Mouse (Mus musculus): ENCODE measurements around the gene Zfp316. TPM values are rescaled to one million over a fixed set of nuclear protein-coding genes. Genes with fewer than 3 reads are reported as not detected.

Gene Zfp316
- polyA plus RNA-seq, 1 experiment from 2014 or later: 14.0 TPM

DNA sequence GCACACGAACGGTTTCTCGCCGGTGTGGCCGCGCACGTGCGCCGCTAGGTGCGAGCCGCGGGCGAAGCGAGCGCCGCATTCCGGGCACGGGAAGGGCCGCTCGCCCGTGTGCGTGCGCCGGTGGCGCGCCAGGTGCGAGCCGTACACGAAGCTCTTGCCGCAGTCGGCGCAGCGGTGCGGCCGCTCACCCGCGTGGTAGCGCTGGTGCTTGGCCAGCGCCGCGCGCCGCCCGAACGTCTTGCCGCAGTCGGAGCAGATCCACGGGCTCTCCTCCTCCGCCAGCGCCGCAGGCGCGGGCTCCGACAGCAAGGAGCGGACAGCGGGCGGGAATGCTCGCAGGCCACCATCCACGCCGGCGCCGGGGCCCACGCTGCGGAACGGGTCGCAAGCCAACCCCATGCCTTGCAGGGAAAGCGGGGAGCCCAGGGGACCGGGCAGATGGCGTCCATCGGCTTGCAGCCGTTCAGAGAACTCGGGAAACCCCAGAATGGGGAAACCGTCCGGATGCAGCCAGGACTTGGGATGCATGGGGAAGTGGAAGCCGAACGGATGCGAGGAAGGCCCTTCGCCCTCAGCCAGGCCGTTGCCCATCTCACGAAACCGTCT is 15.8 kb downstream of the Zfp316 start:
- peak overlapping the region; percentile 39 for H3K4me2 ChIP-seq
- 7% methylated on average over 81 of the region's 81 CpGs for WGBS
- H3K9me3 ChIP-seq: no peaks in the 10 kb centered on the region
- H3K4me1 ChIP-seq: peaks cover 14% of the 10 kb centered on the region
- H3K4me3 ChIP-seq: peak overlapping the region; percentile 25
- ATAC-seq (replicated peaks): no peak
- no peak overlapping the region for H3K9ac ChIP-seq
- peaks cover 28% of the 10 kb centered on the region for H3K36me3 ChIP-seq (replicated peaks)
- H3K27me3 ChIP-seq (replicated peaks): peaks cover 50% of the 10 kb centered on the region
- no peak overlapping the region for H3K27ac ChIP-seq

DNA sequence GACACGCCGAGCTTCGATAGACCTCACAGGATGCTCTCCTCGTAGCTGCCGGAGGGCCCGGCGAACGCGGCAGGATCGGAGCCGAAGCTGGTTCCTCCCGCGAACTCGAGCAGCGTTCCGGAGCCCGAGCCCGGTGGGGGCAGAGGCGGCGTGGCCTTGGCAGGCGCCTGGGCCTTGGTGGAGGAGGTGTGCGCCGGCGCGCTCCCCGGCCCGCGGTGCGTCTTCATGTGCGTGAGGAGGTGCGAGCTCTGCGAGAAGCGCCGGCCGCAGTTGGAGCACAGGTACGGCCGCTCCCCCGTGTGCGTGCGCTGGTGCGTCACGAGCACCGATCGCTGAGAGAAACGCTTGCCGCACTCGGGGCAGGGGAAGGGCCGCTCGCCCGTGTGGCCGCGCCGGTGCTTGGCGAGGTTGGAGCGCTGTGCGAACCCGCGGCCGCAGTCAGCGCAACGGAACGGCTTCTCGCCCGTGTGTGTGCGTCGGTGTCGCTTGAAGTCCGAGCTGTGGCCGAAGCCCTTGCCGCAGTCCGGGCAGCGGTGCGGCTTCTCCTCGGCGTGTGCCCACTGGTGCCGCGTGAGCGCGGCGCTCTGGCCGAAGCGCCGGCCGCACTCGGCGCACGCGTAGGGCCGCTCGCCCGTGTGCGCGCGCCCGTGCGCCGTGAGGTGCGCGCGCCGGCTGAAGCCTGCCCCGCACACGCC is 16.5 kb downstream of the Zfp316 start:
- peaks cover 28% of the 10 kb centered on the region for H3K36me3 ChIP-seq (replicated peaks)
- peaks cover 46% of the 10 kb centered on the region for H3K27me3 ChIP-seq (replicated peaks)
- H3K9ac ChIP-seq: no peak overlapping the region
- H3K4me2 ChIP-seq: peak overlapping the region; percentile 39
- peaks cover 14% of the 10 kb centered on the region for H3K4me1 ChIP-seq
- peak overlapping the region; percentile 25 for H3K4me3 ChIP-seq
- H3K9me3 ChIP-seq: no peaks in the 10 kb centered on the region
- no peak overlapping the region for H3K27ac ChIP-seq
- ATAC-seq (replicated peaks): no peak
- 8% methylated on average over 91 of the region's 103 CpGs for WGBS

DNA sequence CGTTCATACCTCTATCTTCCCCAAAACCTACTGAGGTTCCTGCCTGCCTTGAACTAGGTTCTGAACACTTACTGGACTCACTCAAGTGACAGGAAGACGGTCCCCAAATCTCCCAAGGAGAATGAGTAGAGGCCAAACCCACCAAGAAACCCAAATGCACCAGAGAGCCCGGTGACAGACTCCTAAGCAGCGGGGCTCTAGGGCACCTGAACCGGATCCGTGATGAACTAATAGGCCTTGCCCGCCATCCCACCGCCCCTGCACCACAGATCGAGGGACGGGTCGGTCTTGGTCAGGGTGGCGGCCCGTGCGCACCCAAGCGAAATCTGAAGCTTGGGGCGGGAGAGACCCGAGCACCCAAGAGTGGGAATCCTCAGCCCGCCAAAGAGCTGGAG is 17.0 kb downstream of the Zfp316 start:
- no peak for ATAC-seq (replicated peaks)
- no peak overlapping the region for H3K27ac ChIP-seq
- peaks cover 14% of the 10 kb centered on the region for H3K4me1 ChIP-seq
- H3K4me3 ChIP-seq: no peak overlapping the region
- H3K9ac ChIP-seq: no peak overlapping the region
- peaks cover 24% of the 10 kb centered on the region for H3K36me3 ChIP-seq (replicated peaks)
- peaks cover 41% of the 10 kb centered on the region for H3K27me3 ChIP-seq (replicated peaks)
- H3K4me2 ChIP-seq: no peak overlapping the region
- 45% methylated on average over 18 of the region's 18 CpGs for WGBS
- no peaks in the 10 kb centered on the region for H3K9me3 ChIP-seq

DNA sequence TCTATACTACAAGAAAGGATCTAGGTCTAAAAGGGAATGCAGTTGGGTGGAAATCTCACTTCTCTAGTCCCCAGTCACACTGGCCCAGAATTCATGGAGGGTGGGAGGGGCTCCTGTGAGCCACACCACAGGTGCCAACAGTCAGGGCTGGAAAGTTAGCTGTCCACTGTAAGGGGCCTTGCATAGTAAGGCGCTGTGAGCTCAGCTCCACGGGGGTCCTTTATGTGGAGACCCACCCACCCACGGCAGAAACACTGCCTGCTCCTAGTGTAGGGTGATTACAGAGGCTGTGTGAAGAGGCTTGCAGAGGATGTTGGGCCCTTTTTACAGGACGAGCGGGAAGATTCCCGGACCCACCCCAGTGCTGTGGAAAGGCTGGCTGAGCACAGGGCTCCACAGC is 17.8 kb downstream of the Zfp316 start:
- Histone ChIP-seq H3K27ac (no peak overlapping the region), H3K4me2 (no peak overlapping the region)
- WGBS: 50% methylated on average over 6 of the region's 6 CpGs

DNA sequence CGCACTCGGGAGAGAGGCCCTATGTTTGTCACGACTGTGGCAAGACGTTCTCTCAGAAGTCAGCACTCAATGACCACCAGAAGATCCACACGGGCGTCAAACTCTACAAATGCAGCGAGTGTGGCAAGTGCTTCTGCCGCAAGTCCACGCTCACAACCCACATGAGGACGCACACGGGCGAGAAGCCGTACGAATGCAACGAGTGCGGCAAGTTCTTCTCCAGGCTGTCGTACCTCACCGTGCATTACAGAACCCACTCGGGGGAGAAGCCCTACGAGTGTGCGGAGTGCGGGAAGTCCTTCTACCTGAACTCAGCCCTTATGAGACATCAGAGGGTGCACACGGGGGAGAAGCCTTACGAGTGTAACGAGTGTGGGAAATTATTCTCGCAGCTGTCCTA is 24.9 kb downstream of the Zfp316 start:
- WGBS: 97% methylated on average over 26 of the region's 26 CpGs

More for the DNA sequence above, 17.8 kb downstream of the Zfp316 start:
- Histone ChIP-seq H3K4me1 (peaks cover 14% of the 10 kb centered on the region), H3K9me3 (no peaks in the 10 kb centered on the region), H3K36me3 (replicated peaks) (peaks cover 24% of the 10 kb centered on the region), H3K27me3 (replicated peaks) (peaks cover 33% of the 10 kb centered on the region), H3K9ac (no peak overlapping the region), H3K4me3 (no peak overlapping the region)
- ATAC-seq (replicated peaks): no peak

DNA sequence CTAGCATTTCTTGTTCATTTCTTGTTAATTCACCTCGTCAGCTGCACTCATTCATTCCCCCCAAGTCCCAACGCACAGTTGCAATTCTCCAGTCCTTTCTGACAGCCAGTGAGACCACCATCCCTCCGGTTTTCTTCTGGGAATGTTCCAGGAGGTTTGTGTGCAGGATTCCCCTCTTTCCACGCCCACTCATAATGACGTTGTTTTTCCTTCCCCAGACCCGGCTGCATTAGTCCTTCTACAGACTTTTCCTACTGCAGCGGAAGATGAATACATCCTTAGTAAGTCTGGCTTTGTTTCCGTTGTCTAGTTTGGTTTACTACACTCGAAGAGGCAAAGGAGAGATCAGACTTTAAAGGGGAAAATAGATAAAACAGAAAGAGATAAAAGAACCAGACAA is 33.8 kb downstream of the Zfp316 start:
- no peak for ATAC-seq (replicated peaks)
- H3K4me3 ChIP-seq: peak overlapping the region; percentile 93

More for the DNA sequence above, 24.9 kb downstream of the Zfp316 start:
- no peaks in the 10 kb centered on the region for H3K27me3 ChIP-seq (replicated peaks)
- no peak overlapping the region for H3K27ac ChIP-seq
- no peak overlapping the region for H3K9ac ChIP-seq
- H3K4me2 ChIP-seq: no peak overlapping the region
- H3K36me3 ChIP-seq (replicated peaks): peaks cover 61% of the 10 kb centered on the region
- ATAC-seq (replicated peaks): no peak
- no peaks in the 10 kb centered on the region for H3K9me3 ChIP-seq
- H3K4me1 ChIP-seq: no peaks in the 10 kb centered on the region
- no peak overlapping the region for H3K4me3 ChIP-seq

DNA sequence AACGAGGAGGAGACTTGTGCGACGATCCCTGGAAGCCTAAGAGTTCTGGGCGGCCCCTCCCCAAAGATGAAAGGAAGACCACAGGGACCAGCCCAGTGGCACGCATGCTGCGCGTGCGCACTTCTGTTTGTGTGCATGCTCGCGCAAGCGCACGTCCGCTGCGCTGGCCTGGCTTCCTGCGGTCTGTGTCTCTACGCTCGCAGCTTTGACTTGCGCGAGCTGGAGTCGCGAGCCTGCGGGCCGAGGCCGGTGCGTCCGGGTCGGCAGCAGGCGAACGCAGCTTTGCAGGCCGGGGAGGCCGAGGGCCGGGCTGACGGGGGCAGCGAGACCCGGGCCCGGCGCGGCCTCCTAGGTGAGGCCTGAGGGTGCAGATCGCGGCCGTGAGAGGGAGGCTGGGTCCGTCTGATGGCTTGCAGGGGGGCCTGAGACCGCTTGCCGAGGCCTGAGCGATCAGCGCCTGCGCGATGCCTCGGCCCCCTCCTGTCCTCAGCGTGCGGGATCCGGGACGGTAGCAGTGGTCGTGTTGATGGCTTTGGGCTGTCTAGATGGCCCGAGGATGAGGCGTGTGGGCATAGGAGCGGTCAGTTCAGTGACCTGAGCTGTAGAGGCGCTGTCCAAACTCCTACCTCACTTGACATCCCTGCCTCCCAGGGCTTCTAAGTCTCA is 34.7 kb downstream of the Zfp316 start, which contains the start of gene Zfp12:
Zfp12 (plus strand) TSS at position 136 of the 666 bp plus-strand sequence.
- H3K27ac ChIP-seq: peak within 1 kb of the TSS; percentile 99
- H3K9me3 ChIP-seq: no peaks in the 10 kb centered on the region
- peak within 1 kb of the TSS; percentile 87 for H3K4me2 ChIP-seq
- WGBS: under 1% methylated on average over 58 of the region's 58 CpGs
- ATAC-seq (replicated peaks): peak; percentile 99
- peak within 1 kb of the TSS; percentile 97 for H3K9ac ChIP-seq
- no peaks in the 10 kb centered on the region for H3K27me3 ChIP-seq (replicated peaks)
- peak within 1 kb of the TSS; percentile 93 for H3K4me3 ChIP-seq
- H3K36me3 ChIP-seq (replicated peaks): peaks cover 5% of the 10 kb centered on the region; the same call in 1 of the 2 replicates
- H3K4me1 ChIP-seq: peaks cover 24% of the 10 kb centered on the region

More for the DNA sequence above, 33.8 kb downstream of the Zfp316 start:
- no peaks in the 10 kb centered on the region for H3K27me3 ChIP-seq (replicated peaks)
- H3K27ac ChIP-seq: no peak overlapping the region
- 48% methylated on average over 9 of the region's 9 CpGs for WGBS
- H3K4me2 ChIP-seq: peak overlapping the region; percentile 87
- H3K9me3 ChIP-seq: no peaks in the 10 kb centered on the region
- peaks cover 24% of the 10 kb centered on the region for H3K4me1 ChIP-seq
- H3K9ac ChIP-seq: peak overlapping the region; percentile 97; the same call in 1 of the 2 replicates
- peaks cover 14% of the 10 kb centered on the region; the same call in 1 of the 2 replicates for H3K36me3 ChIP-seq (replicated peaks)

DNA sequence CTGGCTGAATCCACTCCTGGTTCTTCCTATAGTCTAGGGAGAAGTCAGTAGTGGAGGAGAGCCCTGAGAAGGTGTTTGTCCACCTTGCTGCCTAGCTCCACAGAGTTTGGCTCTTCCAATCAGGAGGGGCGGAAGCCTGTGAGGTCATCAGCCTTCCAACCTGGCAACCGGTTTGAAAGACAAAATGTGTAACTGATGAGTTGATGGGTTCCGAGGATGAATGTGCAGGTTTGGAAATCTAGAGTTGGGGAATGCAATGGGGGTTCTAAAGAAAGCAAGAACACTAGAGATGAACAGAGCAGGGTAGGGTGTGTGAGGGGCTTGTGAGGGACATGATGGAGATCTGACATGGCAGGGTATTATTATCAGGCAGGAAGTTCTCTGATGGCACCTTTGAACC is 43.0 kb downstream of the Zfp316 start, which contains the start of gene Spdye4a:
Spdye4a (minus strand) TSS at position 101 of the 400 bp plus-strand sequence.
- Histone ChIP-seq H3K9me3 (no peaks in the 10 kb centered on the region), H3K4me2 (no peak within 1 kb of the TSS), H3K27me3 (replicated peaks) (no peaks in the 10 kb centered on the region), H3K27ac (no peak within 1 kb of the TSS), H3K36me3 (replicated peaks) (no peaks in the 10 kb centered on the region), H3K9ac (no peak within 1 kb of the TSS), H3K4me3 (no peak within 1 kb of the TSS), H3K4me1 (no peaks in the 10 kb centered on the region)
- ATAC-seq (replicated peaks): no peak
- WGBS: 88% methylated on average over 3 of the region's 3 CpGs

DNA sequence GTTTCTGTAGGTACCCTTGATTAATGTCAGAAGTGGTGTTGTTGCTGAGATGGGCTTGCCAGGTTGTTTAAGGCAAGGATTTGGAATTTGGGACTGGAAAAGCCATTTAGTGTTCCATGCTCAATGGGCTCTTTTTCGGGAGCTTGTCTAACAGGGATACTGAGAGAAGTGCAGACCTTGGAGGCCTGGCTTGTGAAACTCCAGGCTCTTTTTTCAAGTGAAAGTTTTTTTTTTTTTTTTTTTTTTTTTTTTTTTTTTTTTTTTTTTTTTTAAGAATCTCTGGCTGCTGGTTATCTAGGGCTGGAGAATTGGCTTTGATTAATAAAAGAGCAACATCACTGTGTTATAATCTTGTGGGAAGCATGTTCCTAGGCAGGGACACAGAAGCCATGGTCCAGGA is 47.5 kb downstream of the Zfp316 start:
- Histone ChIP-seq H3K36me3 (replicated peaks) (no peaks in the 10 kb centered on the region), H3K4me2 (no peak overlapping the region), H3K4me3 (no peak overlapping the region), H3K9me3 (no peaks in the 10 kb centered on the region), H3K4me1 (no peaks in the 10 kb centered on the region), H3K9ac (no peak overlapping the region), H3K27me3 (replicated peaks) (no peaks in the 10 kb centered on the region), H3K27ac (no peak overlapping the region)
- no peak for ATAC-seq (replicated peaks)
- WGBS: 90% methylated on average over 1 of the region's 1 CpGs

DNA sequence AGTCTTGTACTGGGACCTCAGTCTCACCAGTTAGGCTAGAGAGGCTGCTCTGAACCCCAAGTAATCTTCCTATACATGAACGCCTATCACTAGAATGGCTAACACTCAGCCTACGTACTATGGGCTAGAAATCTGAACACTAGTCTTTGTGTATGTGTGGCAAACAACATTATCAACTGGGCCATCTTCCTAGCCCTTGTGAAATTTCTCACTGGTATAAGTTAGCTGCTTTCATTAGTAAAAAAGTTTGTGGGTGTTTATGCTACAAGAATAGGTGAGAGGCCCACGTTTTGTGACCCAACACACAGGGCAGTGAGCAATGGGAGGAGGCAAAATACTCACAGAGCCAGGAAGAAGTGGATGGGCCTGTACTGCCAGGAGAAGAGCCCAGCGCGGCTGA is 48.8 kb downstream of the Zfp316 start:
- no peaks in the 10 kb centered on the region for H3K4me1 ChIP-seq
- H3K4me2 ChIP-seq: no peak overlapping the region
- H3K4me3 ChIP-seq: no peak overlapping the region
- 68% methylated on average over 5 of the region's 5 CpGs for WGBS
- no peaks in the 10 kb centered on the region for H3K27me3 ChIP-seq (replicated peaks)
- no peak overlapping the region for H3K9ac ChIP-seq
- H3K9me3 ChIP-seq: no peaks in the 10 kb centered on the region
- ATAC-seq (replicated peaks): no peak
- H3K36me3 ChIP-seq (replicated peaks): no peaks in the 10 kb centered on the region
- no peak overlapping the region for H3K27ac ChIP-seq

DNA sequence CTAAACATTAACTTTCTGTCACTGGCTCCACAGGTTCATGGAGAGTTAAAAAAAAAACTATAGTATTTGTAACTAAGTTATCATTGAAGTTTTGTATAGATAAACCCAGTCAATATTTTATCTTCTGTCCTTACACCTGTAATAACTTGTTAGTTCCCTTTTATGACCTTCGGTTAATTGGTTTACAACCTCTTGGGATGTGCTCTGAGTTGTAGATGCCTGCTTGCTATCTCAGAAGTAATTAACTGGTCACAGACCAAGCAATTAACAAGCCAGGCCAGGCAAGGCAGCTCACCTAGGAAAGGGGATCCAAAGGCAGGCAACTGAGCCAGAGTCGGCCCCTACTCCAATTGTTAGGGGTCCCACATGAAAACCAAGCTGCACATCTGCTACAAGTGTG is 56.0 kb downstream of the Zfp316 start:
- no peak for ATAC-seq (replicated peaks)
- Histone ChIP-seq H3K9me3 (no peaks in the 10 kb centered on the region), H3K27ac (no peak overlapping the region), H3K4me1 (no peaks in the 10 kb centered on the region), H3K9ac (no peak overlapping the region), H3K4me3 (no peak overlapping the region), H3K27me3 (replicated peaks) (no peaks in the 10 kb centered on the region), H3K36me3 (replicated peaks) (no peaks in the 10 kb centered on the region), H3K4me2 (no peak overlapping the region)
- WGBS: 86% methylated on average over 2 of the region's 2 CpGs

DNA sequence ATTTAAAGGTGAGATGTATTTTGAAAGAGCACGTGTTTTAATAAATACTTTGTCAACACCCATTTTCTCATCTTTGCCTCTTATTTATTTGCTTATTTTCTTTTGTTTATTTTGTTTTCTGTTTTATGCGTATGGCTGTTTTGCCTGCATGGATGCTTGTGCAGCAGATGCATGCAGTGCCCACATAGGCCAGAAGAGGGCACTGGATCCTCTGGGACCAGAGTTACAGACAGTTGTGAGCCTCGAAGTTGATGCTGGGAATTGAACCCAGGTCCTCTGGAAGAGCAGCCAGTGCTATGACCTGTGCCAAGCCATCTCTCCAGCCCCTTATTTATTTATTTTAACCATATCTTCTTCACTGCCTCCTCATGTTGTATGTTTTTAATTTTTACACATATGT is 64.8 kb downstream of the Zfp316 start:
- no peak overlapping the region for H3K4me2 ChIP-seq
- no peak for ATAC-seq (replicated peaks)
- H3K4me1 ChIP-seq: no peaks in the 10 kb centered on the region
- H3K9ac ChIP-seq: no peak overlapping the region
- no peaks in the 10 kb centered on the region for H3K27me3 ChIP-seq (replicated peaks)
- H3K9me3 ChIP-seq: no peaks in the 10 kb centered on the region
- H3K27ac ChIP-seq: no peak overlapping the region
- no peaks in the 10 kb centered on the region for H3K36me3 ChIP-seq (replicated peaks)
- WGBS: 71% methylated on average over 3 of the region's 3 CpGs
- no peak overlapping the region for H3K4me3 ChIP-seq
